Mouse (Mus musculus): ENCODE measurements at regions not wholly inside any gene's neighbourhood (a gene's known extent, or its start where the extent isn't known, plus 50 kb on each side); places are given as distances from the start of the nearest gene placed in this dataset.

GRCm38 (mm10) chr1:57684387-57685162, 89.4 kb upstream of the Spats2l start:
- TF ChIP-seq CTCF (IDR thresholded peaks at IDR 0.05; ENCODE audit: control insufficient read depth, insufficient read depth, insufficient replicate concordance, low read depth, low read length), result no peak
- TF ChIP-seq POLR2A (IDR thresholded peaks at IDR 0.05; ENCODE audit: control insufficient read depth, low read depth, low read length), result no peak

Measured in testis, adult 2 months (tissue).